In the genomic region with DNA sequence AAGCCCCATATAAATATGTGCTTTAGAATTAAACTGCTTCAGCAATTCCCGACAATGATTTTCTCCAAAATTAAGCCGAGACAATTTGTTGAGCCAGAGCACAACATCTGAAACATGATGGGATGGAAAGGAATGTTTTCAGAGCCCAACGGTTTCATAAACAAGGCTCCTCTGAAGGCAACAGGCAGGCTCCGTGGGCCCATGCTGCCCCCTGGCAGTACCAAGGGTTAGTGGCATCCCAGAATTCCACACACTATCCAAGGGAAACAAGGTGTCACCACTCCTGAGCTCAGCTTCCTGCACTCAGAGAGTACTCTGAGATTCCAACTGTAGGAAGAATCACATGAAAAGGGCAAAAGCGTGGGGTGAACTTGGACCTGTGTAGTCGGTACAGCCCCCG, we compare ENCODE assay signal across 19 mouse cellular contexts. TPM values are rescaled to one million over a fixed set of nuclear protein-coding genes. Genes with fewer than 3 reads are reported as not detected.
A peak's percentile ranks its signal among the peaks of the same experiment; 100 is the strongest.
DNase-seq lines count a peak whose midpoint lies in the region; ATAC-seq and TF ChIP-seq lines count a peak whose summit lies in the region.
"Had no signal": no experiment of that assay in that cellular context is flagged by ENCODE, and none has a peak within 500 bp of the region (broad histone marks: within the 10 kb centered on the region; RNA-seq: fewer than 3 reads in every experiment).

No protein-coding gene starts in this region.

- 74% methylated on average over 7 of the region's 7 CpGs for WGBS in forebrain, postnatal 0 days
- 74% methylated on average over 7 of the region's 7 CpGs for WGBS in forebrain, embryonic 15.5 days

- H3K9me3 ChIP-seq in forebrain, postnatal 0 days (ENCODE audit: low read length), result no peaks in the 10 kb centered on the region
- no peaks in the 10 kb centered on the region for H3K9me3 ChIP-seq in forebrain, embryonic 15.5 days
- H3K9me3 ChIP-seq: embryonic facial prominence, embryonic 10.5 days; intestine, embryonic 15.5 days; neural tube, embryonic 13.5 days had no signal

- no peak overlapping the region for H3K27ac ChIP-seq in forebrain, postnatal 0 days (ENCODE audit: low read depth, low read length)
- no peak overlapping the region for H3K27ac ChIP-seq in forebrain, embryonic 15.5 days (replicated peaks)
- H3K27ac ChIP-seq: embryonic facial prominence, embryonic 10.5 days; intestine, embryonic 15.5 days; neural tube, embryonic 13.5 days had no signal

- H3K27me3 ChIP-seq in forebrain, postnatal 0 days (ENCODE audit: insufficient read depth, low read length), result no peaks in the 10 kb centered on the region
- H3K27me3 ChIP-seq in forebrain, embryonic 15.5 days, result no peaks in the 10 kb centered on the region
- H3K27me3 ChIP-seq: intestine, embryonic 15.5 days; neural tube, embryonic 13.5 days had no signal

- DNase-seq in forebrain, postnatal 0 days, result peak; percentile 59
- peak; percentile 11 for DNase-seq in layer of hippocampus, adult 11-12 months (ENCODE audit: low spot score)
- DNase-seq in layer of hippocampus, adult 8-10 months (ENCODE audit: low spot score in 2 of 2), result no peak
- DNase-seq in right cerebral cortex, adult 18-20 months, result peak; percentile 8
- DNase-seq in right cerebral cortex, postnatal 36 days (ENCODE audit: low spot score in 2 of 2), result no peak
- DNase-seq in ovary, postnatal 14 days (ENCODE audit: low spot score), result no peak
- DNase-seq: cerebellum, adult 9-11 months; gastrocnemius, postnatal 25 days; heart, postnatal 4 days; lung, adult 18-20 months; thymus, adult 18-20 months had no signal

- peak; percentile 64 for ATAC-seq in forebrain, postnatal 0 days
- ATAC-seq in forebrain, embryonic 15.5 days (replicated peaks), result no peak
- ATAC-seq: intestine, embryonic 15.5 days had no signal

- no peak overlapping the region for H3K4me2 ChIP-seq in forebrain, postnatal 0 days (ENCODE audit: low read depth)
- H3K4me2 ChIP-seq in forebrain, embryonic 15.5 days (replicated peaks), result no peak overlapping the region
- H3K4me2 ChIP-seq: heart, embryonic 11.5 days; intestine, embryonic 15.5 days; neural tube, embryonic 13.5 days had no signal

- H3K36me3 ChIP-seq in forebrain, postnatal 0 days (ENCODE audit: insufficient read depth), result no peaks in the 10 kb centered on the region
- no peaks in the 10 kb centered on the region for H3K36me3 ChIP-seq in forebrain, embryonic 15.5 days
- H3K36me3 ChIP-seq: embryonic facial prominence, embryonic 10.5 days; intestine, embryonic 15.5 days; neural tube, embryonic 13.5 days had no signal

- no peaks in the 10 kb centered on the region for H3K4me1 ChIP-seq in forebrain, postnatal 0 days (ENCODE audit: insufficient read depth)
- no peaks in the 10 kb centered on the region for H3K4me1 ChIP-seq in forebrain, embryonic 15.5 days
- H3K4me1 ChIP-seq: embryonic facial prominence, embryonic 10.5 days; intestine, embryonic 15.5 days; neural tube, embryonic 13.5 days had no signal

- H3K4me3 ChIP-seq in forebrain, postnatal 0 days (ENCODE audit: low read depth, low read length), result no peak overlapping the region
- H3K4me3 ChIP-seq in forebrain, embryonic 15.5 days, result no peak overlapping the region
- H3K4me3 ChIP-seq: embryonic facial prominence, embryonic 10.5 days; intestine, embryonic 15.5 days; neural tube, embryonic 13.5 days had no signal

- TF ChIP-seq CTCF in forebrain, postnatal 0 days (IDR thresholded peaks at IDR 0.05; ENCODE audit: low read depth), result peak; percentile 73

- H3K9ac ChIP-seq in forebrain, postnatal 0 days, result no peak overlapping the region
- no peak overlapping the region for H3K9ac ChIP-seq in forebrain, embryonic 15.5 days (replicated peaks)
- H3K9ac ChIP-seq: intestine, embryonic 15.5 days; neural tube, embryonic 13.5 days had no signal

RNA-seq across cellular contexts. Expression of a gene that starts 57.5 kb away (rescaled TPM):
- 40.8 and 58.4 TPM in 2 replicates for total RNA-seq in forebrain, postnatal 0 days (2014; rRNA removed)
- 6.8 and 12.0 TPM in 2 replicates for polyA plus RNA-seq in forebrain, postnatal 0 days (2015; fragmentation: Nextera tagmentation; extraction: Ambion mirVana)
- 7.2 and 8.2 TPM in 2 replicates for polyA plus RNA-seq in forebrain, embryonic 15.5 days (2015; fragmentation: Nextera tagmentation; extraction: Ambion mirVana)
- total RNA-seq in layer of hippocampus, adult 8-10 months (2022), result 10 to 100 TPM; 50.9 to 64.2 (median 56.6) TPM
- total RNA-seq: megakaryocyte progenitor cell, adult 5-6 weeks; monocyte, adult 5-6 weeks had no signal
- polyA plus RNA-seq: C2C12 had no signal

Comparison
In these comparisons a context has a peak if more than half of its experiments do, and no peak if none do; other contexts are left out.
1. DNase-seq: peak in forebrain, postnatal 0 days (single experiment), layer of hippocampus, adult 11-12 months (single experiment) and right cerebral cortex, adult 18-20 months (single experiment); none in layer of hippocampus, adult 8-10 months (0 of 2), right cerebral cortex, postnatal 36 days (0 of 2) and ovary, postnatal 14 days (single experiment).